Mouse (Mus musculus) testis, adult 2 months (tissue): ENCODE data around the gene Tsc22d4.

Experiments
- CTCF ChIP-seq: fragments of 200-500 bp; IDR thresholded peaks from 2 replicates; pipeline ENCODE4 v1.5.1; 2012; ENCODE audit warnings: low read depth, mild to moderate bottlenecking, inconsistent platforms, low read length, moderate library complexity; ENCODE audit not compliant: control insufficient read depth, insufficient read depth, insufficient replicate concordance
- POLR2A ChIP-seq: fragments of 200-500 bp; IDR thresholded peaks from 2 replicates; pipeline ENCODE4 v1.6.1; 2012; ENCODE audit warnings: low read depth, mild to moderate bottlenecking, inconsistent platforms, low read length, moderate library complexity; ENCODE audit not compliant: control insufficient read depth

GRCm38 (mm10) chr5:137817466-137818222, 72.1 kb downstream of the Tsc22d4 start:
- TF ChIP-seq POLR2A = no peak
- no peak for TF ChIP-seq CTCF
